Mouse (Mus musculus) hindbrain, embryonic 12.5 days (tissue): ENCODE measurements at regions not wholly inside any gene's neighbourhood (a gene's known extent, or its start where the extent isn't known, plus 50 kb on each side); places are given as distances from the start of the nearest gene placed in this dataset.

ENCODE experiments used
- ATAC-seq: fragments of 200-750 bp; cut with Nextera tagmentation; 2 replicates; pipeline ENCODE4 v1.8.0; 2017; ENCODE audit warnings: moderate TSS enrichment; ENCODE audit not compliant: low FRiP score
- H3K27ac ChIP-seq: fragments of 300-500 bp; sonication (generic); 2 replicates; pipeline ENCODE4 v1.5.1; 2016; ENCODE audit warnings: mild to moderate bottlenecking
- H3K27me3 ChIP-seq: fragments of 300-500 bp; sonication (generic); 2 replicates; pipeline ENCODE4 v1.6.1; 2016; ENCODE audit warnings: mild to moderate bottlenecking
- H3K36me3 ChIP-seq: fragments of 300-500 bp; sonication (generic); 2 replicates; pipeline ENCODE4 v1.6.1; 2016; ENCODE audit warnings: mild to moderate bottlenecking
- H3K4me1 ChIP-seq: fragments of 300-500 bp; sonication (generic); 2 replicates; pipeline ENCODE4 v1.6.1; 2016
- H3K4me2 ChIP-seq: fragments of 300-500 bp; sonication (generic); replicated peaks from 2 replicates; pipeline ENCODE4 v1.6.1; 2016; ENCODE audit warnings: mild to moderate bottlenecking
- H3K4me3 ChIP-seq: fragments of 300-500 bp; sonication (generic); 2 replicates; pipeline ENCODE4 v1.5.1; 2016; ENCODE audit warnings: mild to moderate bottlenecking
- H3K9ac ChIP-seq: fragments of 300-500 bp; sonication (generic); 2 replicates; pipeline ENCODE4 v1.6.1; 2016; ENCODE audit warnings: mild to moderate bottlenecking, moderate library complexity
- H3K9me3 ChIP-seq: fragments of 300-500 bp; sonication (generic); replicated peaks from 2 replicates; pipeline ENCODE4 v1.6.1; 2016; ENCODE audit warnings: mild to moderate bottlenecking
- WGBS: fragments of 180-500 bp; shearing (Covaris S2); methylation state at CpG from one replicate; pipeline ENCODE4 v1.1.7; 2016; 5-methylcytosine and 5-hydroxymethylcytosine counted together

- ATAC-seq: no peak
These were observed 442.7 kb downstream of the Prss52 start for GRCm38 (mm10) chr14:64546787-64547186.

DNA sequence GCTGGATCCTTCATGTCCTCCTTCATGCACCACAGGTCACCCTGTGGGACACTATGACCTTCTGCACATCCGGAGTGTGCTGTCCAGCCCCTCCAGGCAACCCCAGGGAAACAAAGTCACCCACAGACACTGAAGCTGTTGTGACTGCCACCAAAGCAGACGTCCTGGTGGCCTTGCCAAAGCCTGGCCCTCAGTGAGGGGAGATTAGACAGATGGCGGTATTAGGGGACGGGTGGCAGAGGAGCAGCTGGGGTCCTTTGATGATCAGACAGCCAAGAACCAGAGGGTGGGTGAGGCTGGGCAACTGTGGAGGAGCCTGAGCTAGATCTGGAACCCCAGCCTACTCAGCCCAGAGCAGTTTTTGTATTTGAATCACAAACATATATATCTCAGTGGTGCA is 448.9 kb downstream of the Prss52 start:
- no peak overlapping the region for H3K9ac ChIP-seq
- ATAC-seq: no peak
- H3K27me3 ChIP-seq: no peaks in the 10 kb centered on the region
- no peak overlapping the region for H3K4me3 ChIP-seq
- no peak overlapping the region for H3K27ac ChIP-seq
- WGBS: 67% methylated on average over 4 of the region's 4 CpGs
- H3K9me3 ChIP-seq: 0 out of 2 replicates have a peak, but pooled peaks cover 6% of the 10 kb centered on the region
- no peak overlapping the region for H3K4me2 ChIP-seq
- H3K36me3 ChIP-seq: no peaks in the 10 kb centered on the region
- no peaks in the 10 kb centered on the region for H3K4me1 ChIP-seq

More at GRCm38 (mm10) chr14:64546787-64547186, 442.7 kb downstream of the Prss52 start:
- H3K9me3 ChIP-seq: no peaks in the 10 kb centered on the region
- no peak overlapping the region for H3K27ac ChIP-seq
- H3K4me3 ChIP-seq: no peak overlapping the region
- WGBS: 1% methylated on average over 4 of the region's 4 CpGs
- no peaks in the 10 kb centered on the region for H3K4me1 ChIP-seq
- H3K4me2 ChIP-seq: no peak overlapping the region
- H3K27me3 ChIP-seq: no peaks in the 10 kb centered on the region
- H3K36me3 ChIP-seq: no peaks in the 10 kb centered on the region
- H3K9ac ChIP-seq: no peak overlapping the region

DNA sequence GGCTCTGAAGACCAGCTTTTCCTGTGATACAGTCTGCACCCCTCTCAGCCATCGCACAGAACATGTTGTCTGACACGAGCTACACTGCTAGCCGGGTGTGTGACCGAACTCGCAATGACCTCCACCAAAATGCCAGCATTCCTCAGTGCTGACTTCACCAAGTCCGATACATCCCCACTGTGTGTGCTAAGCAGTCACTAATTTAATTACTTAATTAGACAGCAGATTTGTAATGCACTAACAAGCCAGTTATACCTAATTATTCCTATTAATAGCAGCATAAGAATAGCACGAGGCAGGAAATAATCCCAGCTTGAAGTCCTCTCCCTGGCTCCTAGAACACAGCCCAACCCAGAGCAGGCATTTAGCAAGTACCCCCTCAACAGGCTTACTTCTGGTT is 452.0 kb downstream of the Prss52 start:
- no peak for ATAC-seq
- WGBS: 91% methylated on average over 7 of the region's 7 CpGs
- no peak overlapping the region for H3K4me3 ChIP-seq
- H3K27me3 ChIP-seq: no peaks in the 10 kb centered on the region
- 0 out of 2 replicates have a peak, but pooled peaks cover 6% of the 10 kb centered on the region for H3K9me3 ChIP-seq
- H3K4me1 ChIP-seq: no peaks in the 10 kb centered on the region
- no peak overlapping the region for H3K4me2 ChIP-seq
- H3K27ac ChIP-seq: no peak overlapping the region
- H3K9ac ChIP-seq: no peak overlapping the region
- no peaks in the 10 kb centered on the region for H3K36me3 ChIP-seq

DNA sequence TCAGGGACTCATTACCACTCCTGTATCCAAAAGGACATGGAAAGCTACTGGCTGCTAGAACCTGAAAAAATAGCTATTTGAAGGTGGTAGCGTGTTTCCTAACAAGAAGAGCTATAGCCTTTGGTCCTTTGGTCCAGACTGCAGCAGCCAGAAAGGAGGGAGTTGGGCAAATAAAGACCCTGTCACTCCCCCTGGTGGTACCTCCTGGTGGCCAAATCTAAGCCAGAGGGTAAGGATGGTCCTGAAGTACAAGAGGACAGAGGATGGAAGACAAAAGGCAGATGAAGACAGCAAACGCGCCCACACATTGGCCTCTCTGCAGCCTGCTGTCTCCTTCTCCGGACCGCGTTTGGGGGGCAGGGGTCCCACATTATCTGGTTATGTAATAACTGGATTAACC is 453.4 kb downstream of the Prss52 start:
- H3K27me3 ChIP-seq: no peaks in the 10 kb centered on the region
- H3K27ac ChIP-seq: no peak overlapping the region
- no peak for ATAC-seq
- H3K9ac ChIP-seq: no peak overlapping the region
- H3K36me3 ChIP-seq: no peaks in the 10 kb centered on the region
- H3K9me3 ChIP-seq: 0 out of 2 replicates have a peak, but pooled peaks cover 6% of the 10 kb centered on the region
- 72% methylated on average over 6 of the region's 6 CpGs for WGBS
- no peak overlapping the region for H3K4me2 ChIP-seq
- H3K4me3 ChIP-seq: no peak overlapping the region
- no peaks in the 10 kb centered on the region for H3K4me1 ChIP-seq

DNA sequence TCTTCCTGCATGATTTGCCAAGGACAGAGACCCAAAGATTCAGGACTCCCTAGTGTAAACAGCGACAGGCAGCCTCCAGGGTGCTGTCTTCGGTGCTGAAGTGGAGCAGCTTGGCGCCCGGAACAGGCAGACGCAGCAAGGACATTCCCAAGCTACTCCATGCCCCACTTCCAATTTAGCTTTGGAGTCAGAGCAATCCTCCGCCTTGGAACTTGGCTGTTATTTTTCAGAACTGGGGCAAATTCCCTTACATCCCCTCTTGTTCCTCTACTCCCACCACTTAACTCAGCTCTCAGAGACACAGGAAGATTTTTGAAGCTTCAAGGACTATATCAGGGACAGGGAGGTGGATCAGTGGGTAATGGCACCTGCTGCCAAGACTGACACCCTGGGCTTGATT is 464.6 kb downstream of the Prss52 start:
- Histone ChIP-seq H3K27ac (no peak overlapping the region), H3K4me2 (no peak overlapping the region), H3K4me1 (0 out of 2 replicates have a peak, but pooled peaks cover 5% of the 10 kb centered on the region), H3K9me3 (no peaks in the 10 kb centered on the region), H3K36me3 (no peaks in the 10 kb centered on the region), H3K27me3 (no peaks in the 10 kb centered on the region), H3K4me3 (no peak overlapping the region), H3K9ac (no peak overlapping the region)
- 10% methylated on average over 6 of the region's 6 CpGs for WGBS
- ATAC-seq: no peak

DNA sequence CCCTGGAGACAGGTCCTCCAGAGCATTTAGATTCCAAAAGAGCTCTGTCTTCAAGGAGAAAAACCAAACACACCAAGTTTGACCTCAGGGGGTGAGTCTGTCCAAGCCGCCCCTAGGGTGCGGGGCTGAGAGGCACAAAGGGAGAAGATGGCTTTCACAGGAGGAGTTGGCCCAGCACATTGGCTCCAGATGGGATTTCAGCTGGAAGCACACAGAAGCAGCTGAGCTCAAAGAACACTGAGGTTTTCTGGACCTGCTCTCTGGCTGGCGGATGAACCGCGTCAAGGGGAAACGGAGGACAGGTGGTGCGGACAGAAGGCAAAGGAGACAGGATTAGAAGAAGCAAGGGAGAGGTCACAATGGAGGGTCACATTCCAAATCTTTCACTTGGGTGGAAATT is 466.9 kb downstream of the Prss52 start:
- H3K4me2 ChIP-seq: no peak overlapping the region
- H3K4me1 ChIP-seq: peaks cover 14% of the 10 kb centered on the region
- H3K9me3 ChIP-seq: no peaks in the 10 kb centered on the region
- 80% methylated on average over 7 of the region's 7 CpGs for WGBS
- no peak overlapping the region for H3K27ac ChIP-seq
- no peak for ATAC-seq
- no peak overlapping the region for H3K4me3 ChIP-seq
- no peaks in the 10 kb centered on the region for H3K27me3 ChIP-seq
- H3K36me3 ChIP-seq: no peaks in the 10 kb centered on the region
- no peak overlapping the region for H3K9ac ChIP-seq

GRCm38 (mm10) chr14:64572756-64573155 is 468.7 kb downstream of the Prss52 start:
- 82% methylated on average over 2 of the region's 2 CpGs for WGBS
- Histone ChIP-seq H3K9ac (no peak overlapping the region), H3K27me3 (no peaks in the 10 kb centered on the region), H3K4me1 (peaks cover 16% of the 10 kb centered on the region), H3K9me3 (no peaks in the 10 kb centered on the region), H3K4me2 (no peak overlapping the region), H3K4me3 (no peak overlapping the region), H3K36me3 (no peaks in the 10 kb centered on the region), H3K27ac (peak overlapping the region; percentile 57)
- no peak for ATAC-seq

GRCm38 (mm10) chr14:64573773-64574172 is 469.7 kb downstream of the Prss52 start:
- Histone ChIP-seq H3K4me1 (peaks cover 16% of the 10 kb centered on the region), H3K4me2 (peak overlapping the region; percentile 41), H3K27ac (peak overlapping the region; percentile 86), H3K9me3 (no peaks in the 10 kb centered on the region), H3K27me3 (no peaks in the 10 kb centered on the region), H3K4me3 (peak overlapping the region; percentile 26), H3K9ac (no peak overlapping the region), H3K36me3 (no peaks in the 10 kb centered on the region)
- ATAC-seq: peak; percentile 40; the same call in 1 of the 2 replicates
- 42% methylated on average over 5 of the region's 5 CpGs for WGBS

GRCm38 (mm10) chr14:64574277-64574676 is 470.2 kb downstream of the Prss52 start:
- Histone ChIP-seq H3K36me3 (no peaks in the 10 kb centered on the region), H3K27ac (peak overlapping the region; percentile 86), H3K27me3 (0 out of 2 replicates have a peak, but pooled peaks cover 2% of the 10 kb centered on the region), H3K4me1 (peaks cover 16% of the 10 kb centered on the region), H3K4me2 (peak overlapping the region; percentile 41), H3K9me3 (no peaks in the 10 kb centered on the region), H3K9ac (peak overlapping the region; percentile 54), H3K4me3 (peak overlapping the region; percentile 26)
- ATAC-seq: peak; percentile 75
- 35% methylated on average over 7 of the region's 7 CpGs for WGBS

DNA sequence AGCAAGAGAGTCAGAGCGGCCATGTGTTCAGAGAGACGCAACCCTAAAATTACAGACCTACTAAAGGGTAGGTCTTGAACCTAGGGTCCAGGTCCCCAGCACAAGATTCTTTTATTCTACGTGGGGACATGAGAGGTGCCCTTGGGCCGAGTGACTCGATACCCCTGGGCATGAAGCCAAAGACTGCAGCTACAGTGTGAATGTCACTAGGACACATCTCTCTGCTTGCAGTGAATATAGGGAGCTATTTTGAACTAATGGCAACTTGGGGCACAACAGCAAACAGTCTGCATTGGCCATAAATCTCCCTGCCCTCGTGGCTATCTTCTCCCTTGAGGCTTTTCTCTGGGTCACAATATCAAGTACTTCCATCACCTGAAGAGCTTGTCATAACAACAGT is 470.7 kb downstream of the Prss52 start:
- Histone ChIP-seq H3K4me3 (peak overlapping the region; percentile 26), H3K4me2 (peak overlapping the region; percentile 41), H3K9me3 (no peaks in the 10 kb centered on the region), H3K36me3 (no peaks in the 10 kb centered on the region), H3K4me1 (peaks cover 16% of the 10 kb centered on the region), H3K27ac (peak overlapping the region; percentile 86), H3K27me3 (0 out of 2 replicates have a peak, but pooled peaks cover 3% of the 10 kb centered on the region), H3K9ac (peak overlapping the region; percentile 54)
- no peak for ATAC-seq
- 76% methylated on average over 6 of the region's 6 CpGs for WGBS

GRCm38 (mm10) chr14:64575954-64576353 is 471.9 kb downstream of the Prss52 start:
- H3K4me3 ChIP-seq: peak overlapping the region; percentile 6; the same call in 1 of the 2 replicates
- H3K9me3 ChIP-seq: no peaks in the 10 kb centered on the region
- H3K9ac ChIP-seq: no peak overlapping the region
- H3K4me2 ChIP-seq: peak overlapping the region; percentile 41
- no peak for ATAC-seq
- H3K27me3 ChIP-seq: 0 out of 2 replicates have a peak, but pooled peaks cover 3% of the 10 kb centered on the region
- H3K36me3 ChIP-seq: no peaks in the 10 kb centered on the region
- H3K4me1 ChIP-seq: peaks cover 25% of the 10 kb centered on the region
- 0 out of 2 replicates have a peak overlapping the region, but pooled peaks have one; percentile 3 for H3K27ac ChIP-seq
- WGBS: 68% methylated on average over 4 of the region's 4 CpGs

GRCm38 (mm10) chr14:64580086-64580485 is 476.0 kb downstream of the Prss52 start:
- Histone ChIP-seq H3K9ac (no peak overlapping the region), H3K9me3 (no peaks in the 10 kb centered on the region), H3K4me2 (no peak overlapping the region), H3K4me1 (peaks cover 36% of the 10 kb centered on the region), H3K4me3 (no peak overlapping the region), H3K27me3 (peaks cover 18% of the 10 kb centered on the region), H3K27ac (peak overlapping the region; percentile 92), H3K36me3 (no peaks in the 10 kb centered on the region)
- WGBS: 68% methylated on average over 4 of the region's 4 CpGs
- ATAC-seq: no peak

DNA sequence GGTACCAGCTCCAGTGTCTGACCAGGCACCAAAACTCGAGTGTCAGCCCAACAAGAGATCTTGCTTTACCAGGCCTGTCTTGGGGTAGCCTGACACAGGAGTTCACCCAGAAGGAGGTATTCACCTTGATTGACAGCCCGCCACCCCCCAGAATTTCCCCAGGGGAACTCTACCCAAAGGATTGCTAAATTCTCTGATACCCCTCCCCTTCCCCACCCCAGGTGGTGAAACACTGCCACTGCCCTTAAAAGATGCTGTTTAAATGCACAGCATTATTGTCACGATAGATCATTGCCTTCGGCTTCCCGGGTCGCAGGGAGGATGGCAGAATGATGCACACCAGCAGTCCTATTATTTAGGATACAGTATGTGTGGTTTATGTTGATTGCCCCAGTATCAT is 476.8 kb downstream of the Prss52 start:
- no peak for ATAC-seq
- Histone ChIP-seq H3K9me3 (no peaks in the 10 kb centered on the region), H3K36me3 (no peaks in the 10 kb centered on the region), H3K27me3 (peaks cover 19% of the 10 kb centered on the region), H3K9ac (no peak overlapping the region), H3K4me3 (no peak overlapping the region), H3K4me2 (0 out of 2 replicates have a peak overlapping the region, but pooled peaks have one; percentile 1), H3K4me1 (peaks cover 42% of the 10 kb centered on the region), H3K27ac (peak overlapping the region; percentile 92)
- WGBS: 26% methylated on average over 6 of the region's 6 CpGs
